Mouse (Mus musculus) lung, postnatal 0 days (tissue): ENCODE data around the gene Rabep2. TPM values are rescaled to one million over a fixed set of nuclear protein-coding genes. Genes with fewer than 3 reads are reported as not detected.
A peak's percentile ranks its signal among the peaks of the same experiment; 100 is the strongest.
"Not testable (repeated sequence)": the region's sequence is repeated elsewhere in the genome, so short reads cannot be mapped to it uniquely, and the experiment has no call there.

ENCODE experiments used
- ATAC-seq: fragments of 200-750 bp; cut with Nextera tagmentation; 2 replicates; pipeline ENCODE4 v1.8.0; 2017; ENCODE audit warnings: moderate library complexity
- DNase-seq: peaks from one replicate; pipeline ENCODE4 v3.0.0-alpha.2; 2016; ENCODE audit warnings: low spot score
- H3K27ac ChIP-seq: fragments of 300-500 bp; sonication (generic); 2 replicates; pipeline ENCODE4 v1.5.1; 2014; ENCODE audit warnings: antibody characterized with exemption, mild to moderate bottlenecking, low read length, mixed read lengths
- H3K27me3 ChIP-seq: fragments of 300-500 bp; sonication (generic); replicated peaks from 2 replicates; pipeline ENCODE4 v1.6.1; 2014; ENCODE audit warnings: low read length, mixed read lengths; ENCODE audit not compliant: insufficient read depth
- H3K36me3 ChIP-seq: fragments of 300-500 bp; sonication (generic); 2 replicates; pipeline ENCODE4 v1.6.1; 2014; ENCODE audit warnings: low read length, mixed read lengths; ENCODE audit not compliant: insufficient read depth
- H3K4me1 ChIP-seq: fragments of 300-500 bp; sonication (generic); 2 replicates; pipeline ENCODE4 v1.6.1; 2014; ENCODE audit warnings: antibody characterized with exemption, low read depth, low read length, mixed read lengths; ENCODE audit not compliant: insufficient read depth
- H3K4me2 ChIP-seq: fragments of 300-500 bp; sonication (generic); replicated peaks from 2 replicates; pipeline ENCODE4 v1.6.1; 2014; ENCODE audit warnings: low read depth, mild to moderate bottlenecking, low read length, moderate library complexity, mixed read lengths
- H3K4me3 ChIP-seq: fragments of 300-500 bp; sonication (generic); 2 replicates; pipeline ENCODE4 v1.5.1; 2014; ENCODE audit warnings: low read depth, low read length
- H3K9ac ChIP-seq: fragments of 300-500 bp; sonication (generic); replicated peaks from 2 replicates; pipeline ENCODE4 v1.6.1; 2014; ENCODE audit warnings: low read depth, mild to moderate bottlenecking
- H3K9me3 ChIP-seq: fragments of 300-500 bp; sonication (generic); 2 replicates; pipeline ENCODE4 v1.6.1; 2016; ENCODE audit warnings: low read length, mixed read lengths
- CTCF ChIP-seq: IDR thresholded peaks from 2 replicates; pipeline ENCODE4 v1.5.1; 2016; ENCODE audit warnings: antibody characterized with exemption, mild to moderate bottlenecking
- EP300 ChIP-seq: IDR thresholded peaks from 2 replicates; pipeline ENCODE4 v1.6.1; 2016; ENCODE audit warnings: antibody characterized with exemption, mild to moderate bottlenecking, control low read depth
- WGBS: fragments of 180-500 bp; shearing (Covaris S2); extraction: QIAGEN DNeasy Blood & Tissue Kit; methylation state at CpG from one replicate; pipeline ENCODE4 v1.1.7; 2014; 5-methylcytosine and 5-hydroxymethylcytosine counted together
- polyA plus RNA-seq: library from polyadenylated mRNA; unstranded; fragments of >200 nt; fragmentation: Nextera tagmentation; extraction: Ambion mirVana; gene quantifications from 2 replicates; pipeline ENCODE4 v1.2.1, GENCODE M21; 2015

Gene Rabep2
- polyA plus RNA-seq, 1 experiment from 2014 or later: 28.3 TPM

DNA sequence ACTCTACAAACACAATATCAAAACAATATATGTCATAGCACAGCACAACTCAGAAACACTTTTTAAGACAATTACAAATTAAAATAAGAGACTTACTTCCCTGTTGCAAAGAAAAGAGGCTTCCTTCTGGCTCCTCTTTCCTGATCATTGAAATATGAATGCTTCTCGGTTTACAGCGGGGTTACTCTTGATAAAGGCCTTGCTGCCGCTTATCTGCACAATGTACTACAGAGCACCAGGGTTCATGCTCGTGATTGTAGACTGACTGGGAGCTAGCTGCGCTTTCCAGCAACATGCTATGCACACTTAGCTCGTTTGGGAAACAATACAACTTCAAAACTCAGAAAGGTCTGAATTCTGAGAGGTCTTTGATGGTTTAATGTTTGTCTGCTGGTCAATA, 31.3 kb upstream of the Rabep2 start:
- no peak for ATAC-seq
- 58% methylated on average over 6 of the region's 6 CpGs for WGBS

DNA sequence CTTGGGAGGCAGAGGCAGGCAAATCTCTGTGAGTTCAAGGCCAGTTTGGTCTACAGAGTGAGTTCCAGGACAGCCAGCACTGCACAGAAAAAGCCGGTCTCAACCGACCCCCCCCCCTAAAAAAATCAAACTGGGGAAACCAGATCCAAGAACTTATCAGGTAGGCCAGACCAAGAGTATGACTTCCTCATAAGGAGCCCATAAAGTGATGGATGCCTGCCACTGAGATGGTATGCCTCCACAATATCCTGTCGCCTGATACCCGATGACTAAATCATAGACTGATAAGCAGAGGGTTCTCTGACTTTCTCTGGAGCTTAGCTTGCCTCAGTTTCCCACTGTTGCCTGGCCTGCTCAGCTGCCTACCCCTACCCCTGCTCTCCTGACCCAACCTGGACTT, 30.7 kb upstream of the Rabep2 start:
- H3K4me1 ChIP-seq: 0 out of 2 replicates have a peak, but pooled peaks cover 3% of the 10 kb centered on the region
- DNase-seq (no peak), ATAC-seq (no peak)
- 85% methylated on average over 4 of the region's 4 CpGs for WGBS
- H3K9me3 ChIP-seq: no peaks in the 10 kb centered on the region
- H3K27me3 ChIP-seq: no peaks in the 10 kb centered on the region
- H3K36me3 ChIP-seq: no peaks in the 10 kb centered on the region
- H3K27ac ChIP-seq: no peak overlapping the region
- TF ChIP-seq EP300: no peak
- no peak for TF ChIP-seq CTCF
- no peak overlapping the region for H3K4me2 ChIP-seq
- H3K9ac ChIP-seq: no peak overlapping the region
- no peak overlapping the region for H3K4me3 ChIP-seq

More for the DNA sequence above, 31.3 kb upstream of the Rabep2 start:
- Histone ChIP-seq H3K4me1 (0 out of 2 replicates have a peak, but pooled peaks cover 3% of the 10 kb centered on the region), H3K4me3 (no peak overlapping the region), H3K9ac (no peak overlapping the region), H3K9me3 (no peaks in the 10 kb centered on the region), H3K27me3 (no peaks in the 10 kb centered on the region), H3K36me3 (no peaks in the 10 kb centered on the region), H3K27ac (no peak overlapping the region), H3K4me2 (no peak overlapping the region)
- no peak for DNase-seq
- no peak for TF ChIP-seq EP300
- TF ChIP-seq CTCF: no peak

DNA sequence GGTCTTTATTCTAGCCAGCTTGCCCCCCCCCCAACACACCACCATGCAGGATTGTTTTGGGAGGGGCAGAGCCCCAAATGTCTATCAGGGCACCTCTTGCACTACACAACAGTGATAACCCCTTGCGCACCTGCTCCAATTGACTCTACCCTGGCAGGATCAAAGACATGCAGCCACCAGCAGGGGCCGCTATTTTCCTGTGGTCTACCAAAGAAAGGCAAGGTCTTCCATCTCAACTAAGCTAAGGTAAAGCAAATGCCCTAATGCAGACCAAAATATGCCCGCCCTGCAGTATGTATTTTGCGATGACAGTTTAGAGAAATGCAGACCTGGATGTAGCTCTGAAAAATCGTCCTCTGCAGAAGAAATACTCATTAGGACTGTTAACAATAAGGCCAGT, 29.0 kb upstream of the Rabep2 start:
- Histone ChIP-seq H3K27me3 (no peaks in the 10 kb centered on the region), H3K27ac (no peak overlapping the region), H3K9me3 (no peaks in the 10 kb centered on the region), H3K4me1 (0 out of 2 replicates have a peak, but pooled peaks cover 3% of the 10 kb centered on the region), H3K9ac (no peak overlapping the region), H3K4me2 (no peak overlapping the region), H3K4me3 (no peak overlapping the region), H3K36me3 (no peaks in the 10 kb centered on the region)
- WGBS: 10% methylated on average over 5 of the region's 5 CpGs
- ATAC-seq (no peak), DNase-seq (peak; percentile 86)
- TF ChIP-seq CTCF: peak; percentile 92
- TF ChIP-seq EP300: no peak

DNA sequence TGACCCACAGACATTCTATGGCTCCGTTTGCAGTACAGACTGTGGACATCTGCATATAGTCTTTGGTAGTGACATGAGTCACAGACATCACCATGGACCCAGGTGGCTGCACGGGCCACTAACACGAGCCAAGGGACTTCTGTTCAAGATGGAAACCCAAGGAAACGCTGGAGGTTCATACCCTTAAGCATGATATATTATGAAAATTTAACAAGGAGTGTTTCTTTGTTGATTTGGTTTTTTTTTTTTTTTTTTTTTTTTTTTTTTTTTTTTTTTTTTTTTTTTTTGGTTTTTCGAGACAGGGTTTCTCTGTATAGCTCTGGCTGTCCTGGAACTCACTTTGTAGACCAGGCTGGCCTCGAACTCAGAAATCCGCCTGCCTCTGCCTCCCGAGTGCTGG, 26.0 kb upstream of the Rabep2 start:
- 70% methylated on average over 6 of the region's 8 CpGs for WGBS
- not testable (repeated sequence) for H3K4me1 ChIP-seq, H3K4me2 ChIP-seq, H3K27me3 ChIP-seq, H3K9me3 ChIP-seq, DNase-seq, H3K4me3 ChIP-seq, ATAC-seq, H3K36me3 ChIP-seq, H3K27ac ChIP-seq, H3K9ac ChIP-seq

DNA sequence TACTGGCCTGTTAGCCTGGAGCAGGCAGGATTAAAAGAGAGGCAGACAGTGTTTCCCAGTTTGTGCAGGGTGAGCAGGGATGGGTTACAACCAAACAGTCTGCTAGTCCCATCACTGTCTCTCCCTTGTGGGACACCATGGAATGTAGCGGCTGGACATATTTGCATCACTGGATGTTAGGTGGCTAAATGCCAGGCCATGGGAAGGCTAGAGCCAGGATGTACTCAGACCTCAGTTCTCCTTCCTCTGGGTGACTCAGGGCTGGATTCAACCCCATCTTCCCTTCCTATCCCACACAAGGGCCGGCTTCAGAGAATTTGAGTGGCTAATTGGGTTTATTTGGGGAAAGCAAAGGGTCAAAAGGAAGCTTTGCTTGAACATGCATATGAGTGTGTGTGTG, 19.9 kb upstream of the Rabep2 start:
- Histone ChIP-seq H3K27ac (no peak overlapping the region), H3K4me3 (no peak overlapping the region), H3K9ac (no peak overlapping the region), H3K36me3 (no peaks in the 10 kb centered on the region), H3K4me1 (no peaks in the 10 kb centered on the region), H3K9me3 (no peaks in the 10 kb centered on the region), H3K27me3 (no peaks in the 10 kb centered on the region), H3K4me2 (no peak overlapping the region)
- ATAC-seq (no peak), DNase-seq (no peak)
- TF ChIP-seq CTCF (no peak), EP300 (no peak)
- WGBS: 67% methylated on average over 2 of the region's 2 CpGs

DNA sequence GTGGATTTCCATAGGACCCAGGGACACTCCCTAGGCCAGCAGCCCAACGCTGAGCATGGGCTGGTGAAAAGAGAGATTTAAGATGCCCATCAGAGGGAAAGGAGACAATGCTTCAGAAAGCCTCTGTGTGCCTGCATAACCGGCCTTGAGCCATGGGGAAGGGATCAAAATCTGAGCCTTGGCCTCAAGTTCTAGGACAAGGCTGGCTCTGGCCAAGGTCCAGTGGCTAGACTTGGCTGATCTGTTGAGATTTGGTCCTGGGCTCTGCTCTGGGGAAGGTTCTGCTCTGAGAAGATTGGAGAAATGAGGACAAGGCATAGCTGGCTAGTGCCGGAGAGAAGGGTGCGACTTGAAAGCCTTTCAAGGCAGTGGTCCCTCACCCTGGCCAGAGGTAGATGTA, 17.5 kb upstream of the Rabep2 start:
- DNase-seq: no peak
- Histone ChIP-seq H3K9me3 (no peaks in the 10 kb centered on the region), H3K27me3 (no peaks in the 10 kb centered on the region), H3K36me3 (no peaks in the 10 kb centered on the region), H3K4me1 (no peaks in the 10 kb centered on the region), H3K4me2 (no peak overlapping the region), H3K27ac (no peak overlapping the region), H3K9ac (no peak overlapping the region), H3K4me3 (no peak overlapping the region)
- no peak for TF ChIP-seq EP300
- no peak for TF ChIP-seq CTCF
- 87% methylated on average over 4 of the region's 4 CpGs for WGBS
- no peak for ATAC-seq

DNA sequence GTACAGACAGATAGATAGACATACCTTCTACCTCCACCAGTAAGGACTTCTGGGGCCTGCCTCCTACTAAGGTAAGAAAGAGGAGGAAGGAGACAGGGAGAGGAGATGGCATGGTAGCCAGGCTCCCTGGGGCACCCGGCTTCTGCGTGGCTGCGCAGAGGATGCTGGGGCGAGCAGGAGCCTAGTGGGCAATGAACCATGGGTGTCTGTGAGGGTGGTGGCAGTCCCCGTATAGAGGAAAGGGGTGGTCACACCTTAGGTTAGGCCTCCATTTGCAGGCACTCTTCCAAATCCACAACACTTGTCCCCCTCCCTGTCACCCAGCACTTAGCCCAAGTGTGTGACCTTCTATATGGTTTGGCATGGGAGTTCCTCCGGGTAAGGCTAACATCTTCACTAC, 13.8 kb upstream of the Rabep2 start, which contains the start of gene Cd19:
Gene Cd19 (minus strand): TSS at position 165 of the 400 bp plus-strand sequence.
- H3K27ac ChIP-seq: no peak within 1 kb of the TSS
- DNase-seq: no peak
- 80% methylated on average over 6 of the region's 6 CpGs for WGBS
- no peaks in the 10 kb centered on the region for H3K9me3 ChIP-seq
- ATAC-seq: no peak
- TF ChIP-seq CTCF (no peak), EP300 (no peak)
- H3K27me3 ChIP-seq: no peaks in the 10 kb centered on the region
- no peak within 1 kb of the TSS for H3K4me2 ChIP-seq
- no peaks in the 10 kb centered on the region for H3K4me1 ChIP-seq
- no peak within 1 kb of the TSS for H3K4me3 ChIP-seq
- H3K36me3 ChIP-seq: no peaks in the 10 kb centered on the region
- H3K9ac ChIP-seq: no peak within 1 kb of the TSS
